Mouse (Mus musculus): ENCODE measurements around the gene Wfikkn1. TPM values are rescaled to one million over a fixed set of nuclear protein-coding genes. Genes with fewer than 3 reads are reported as not detected.

Gene Wfikkn1
- polyA plus RNA-seq, 1 experiment = 1.4 TPM

DNA sequence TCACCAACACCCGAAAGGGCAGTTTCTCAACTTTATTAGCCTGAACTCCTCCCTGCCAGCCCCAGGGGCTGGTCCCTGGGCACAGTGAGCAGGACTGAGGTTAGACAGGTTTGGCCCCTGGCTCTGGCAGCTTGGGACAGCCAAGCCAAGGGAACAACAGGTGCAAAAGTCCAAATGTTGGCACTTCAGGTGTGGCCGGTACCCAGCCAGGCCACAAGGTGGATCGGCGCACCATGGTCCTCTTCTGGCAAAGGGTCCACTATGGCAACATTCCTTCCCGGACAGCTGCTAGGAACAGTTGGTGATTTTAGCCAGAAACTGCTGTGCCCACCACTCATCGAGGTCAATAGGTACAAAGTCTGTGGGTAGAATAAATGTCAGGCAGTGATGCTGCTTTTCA is 17.0 kb downstream of the Wfikkn1 start:
- Histone ChIP-seq H3K27ac (ENCODE audit: insufficient read depth, low read depth, low read length) (no peak overlapping the region), H3K4me1 (ENCODE audit: control insufficient read depth, insufficient read depth, low read length) (peaks cover 10% of the 10 kb centered on the region), H3K4me3 (ENCODE audit: insufficient read depth, low read length) (no peak overlapping the region)
- TF ChIP-seq POLR2A (IDR thresholded peaks at IDR 0.05; ENCODE audit: borderline replicate concordance, low read depth, low read length) (no peak), CTCF (IDR thresholded peaks at IDR 0.05; ENCODE audit: low read depth, low read length) (no peak)

DNA sequence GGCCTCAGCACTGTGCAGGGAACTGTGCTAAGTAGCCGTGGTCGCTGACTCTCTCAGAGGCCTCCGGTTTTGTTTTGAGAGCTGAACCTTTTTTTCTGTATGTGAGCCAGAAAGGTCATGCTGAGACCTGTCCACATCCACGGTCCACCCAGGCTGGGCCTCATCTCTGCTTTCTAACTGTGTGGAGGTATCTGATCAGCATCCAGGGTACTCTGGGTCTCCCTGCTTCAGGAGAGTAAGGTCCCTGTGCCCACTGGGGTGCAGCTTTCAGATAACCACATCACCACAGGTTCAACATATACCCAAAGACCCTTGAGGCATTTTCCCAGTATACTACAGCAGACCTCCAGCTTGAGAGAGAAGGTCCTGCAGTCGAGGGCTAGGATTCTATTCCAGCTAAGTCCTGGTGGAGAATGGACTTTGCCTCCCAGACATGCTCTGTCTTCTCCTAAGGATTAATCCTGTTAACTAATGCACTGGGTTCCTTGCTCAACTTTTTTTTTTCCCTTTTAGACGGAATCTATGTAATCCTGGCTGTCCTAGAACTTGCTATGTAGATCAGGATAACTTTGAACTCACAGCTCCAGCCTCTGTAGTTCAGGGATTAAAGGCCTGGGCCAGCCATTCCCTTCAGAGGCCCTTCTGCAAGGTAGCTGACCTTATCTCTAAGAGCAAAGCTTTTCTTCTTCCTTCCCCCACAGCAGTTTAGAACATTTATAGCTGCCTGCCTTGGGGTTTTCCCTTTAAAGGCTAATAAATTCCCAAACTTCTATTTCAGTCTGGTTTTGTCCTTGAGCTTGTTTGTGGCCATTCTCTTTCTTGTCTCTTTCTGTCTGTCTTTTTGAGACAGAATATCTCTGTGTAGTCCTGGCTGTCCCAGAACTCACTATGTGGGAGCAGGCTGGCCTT is 18.7 kb downstream of the Wfikkn1 start:
- Histone ChIP-seq H3K4me3 (ENCODE audit: insufficient read depth, low read length) (peak overlapping the region; percentile 69), H3K27ac (ENCODE audit: insufficient read depth, low read depth, low read length) (peak overlapping the region; percentile 3), H3K4me1 (ENCODE audit: control insufficient read depth, insufficient read depth, low read length) (peaks cover 9% of the 10 kb centered on the region)
- TF ChIP-seq CTCF (IDR thresholded peaks at IDR 0.05; ENCODE audit: low read depth, low read length) (no peak), POLR2A (IDR thresholded peaks at IDR 0.05; ENCODE audit: borderline replicate concordance, low read depth, low read length) (no peak)

DNA sequence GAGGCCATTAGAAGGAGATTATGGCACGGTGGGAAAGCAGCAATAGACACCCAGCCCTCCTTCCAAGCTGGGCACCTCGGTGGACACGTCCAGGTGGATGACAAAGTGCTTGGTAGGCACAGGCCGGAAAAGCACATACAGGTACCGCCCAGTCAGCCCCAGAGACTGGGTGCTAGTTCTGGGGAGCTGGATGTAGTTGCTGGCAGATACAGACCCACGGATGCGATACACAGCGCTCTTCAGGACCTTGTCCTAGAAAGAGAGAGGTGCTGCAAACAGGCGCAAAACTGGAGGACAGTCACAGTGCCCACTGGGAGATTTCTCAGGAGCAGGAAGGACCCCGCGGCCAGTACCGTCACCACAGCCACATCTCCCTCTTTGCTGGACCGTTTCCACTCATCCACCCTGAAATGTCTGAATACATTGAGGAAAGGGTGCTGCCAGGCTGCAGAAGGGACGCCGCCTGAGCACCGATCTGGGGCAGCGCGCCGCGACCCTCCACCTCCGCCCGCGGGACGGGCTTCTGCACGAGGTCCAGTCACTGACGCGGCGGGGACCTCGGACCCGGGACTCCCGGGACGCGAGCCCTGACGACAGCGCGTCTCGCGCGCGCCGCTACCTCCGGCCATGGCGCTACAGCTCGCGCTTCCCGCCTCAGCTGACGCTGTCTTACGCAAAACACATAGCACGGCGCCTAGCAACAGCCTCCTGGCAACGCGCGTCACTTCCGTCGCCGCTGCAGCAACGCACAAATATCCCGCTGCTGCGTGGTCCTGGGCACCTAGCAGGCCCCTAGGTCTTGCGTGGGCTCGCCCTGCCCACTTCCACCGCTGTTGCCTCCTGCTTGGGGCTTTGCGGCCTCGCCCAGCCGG is 19.6 kb downstream of the Wfikkn1 start, which contains the start of gene Wdr90:
Wdr90 (minus strand) TSS at position 670 of the 872 bp plus-strand sequence.
- TF ChIP-seq POLR2A (IDR thresholded peaks at IDR 0.05; ENCODE audit: borderline replicate concordance, low read depth, low read length) (no peak), CTCF (IDR thresholded peaks at IDR 0.05; ENCODE audit: low read depth, low read length) (no peak)
- Histone ChIP-seq H3K4me3 (ENCODE audit: insufficient read depth, low read length) (peak within 1 kb of the TSS; percentile 69), H3K27ac (ENCODE audit: insufficient read depth, low read depth, low read length) (peak within 1 kb of the TSS; percentile 3), H3K4me1 (ENCODE audit: control insufficient read depth, insufficient read depth, low read length) (0 out of 2 replicates have a peak, but pooled peaks cover 5% of the 10 kb centered on the region)

DNA sequence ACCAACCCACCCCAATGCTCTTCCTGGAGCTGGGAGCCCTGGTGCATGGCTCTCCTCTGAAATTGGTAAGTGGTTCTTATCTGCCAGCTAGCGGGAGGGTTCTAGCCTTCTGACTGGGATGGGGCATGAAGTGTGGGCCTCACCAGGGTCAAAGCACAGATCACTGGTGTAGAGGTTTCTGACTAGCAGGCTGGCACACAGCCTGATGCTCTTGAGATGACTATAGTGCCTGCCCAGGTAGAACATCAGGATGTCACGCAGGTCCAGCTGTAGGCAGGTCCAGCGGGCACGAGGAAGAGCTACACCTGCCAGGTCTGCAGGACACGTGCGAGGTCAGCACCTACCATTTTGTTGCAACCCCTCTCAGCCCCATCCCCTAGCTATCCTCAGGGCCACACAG is 20.4 kb downstream of the Wfikkn1 start:
- TF ChIP-seq CTCF (IDR thresholded peaks at IDR 0.05; ENCODE audit: low read depth, low read length) (no peak), POLR2A (IDR thresholded peaks at IDR 0.05; ENCODE audit: borderline replicate concordance, low read depth, low read length) (no peak)
- Histone ChIP-seq H3K27ac (ENCODE audit: insufficient read depth, low read depth, low read length) (no peak overlapping the region), H3K4me1 (ENCODE audit: control insufficient read depth, insufficient read depth, low read length) (0 out of 2 replicates have a peak, but pooled peaks cover 5% of the 10 kb centered on the region), H3K4me3 (ENCODE audit: insufficient read depth, low read length) (peak overlapping the region; percentile 69; the same call in 1 of the 2 replicates)

DNA sequence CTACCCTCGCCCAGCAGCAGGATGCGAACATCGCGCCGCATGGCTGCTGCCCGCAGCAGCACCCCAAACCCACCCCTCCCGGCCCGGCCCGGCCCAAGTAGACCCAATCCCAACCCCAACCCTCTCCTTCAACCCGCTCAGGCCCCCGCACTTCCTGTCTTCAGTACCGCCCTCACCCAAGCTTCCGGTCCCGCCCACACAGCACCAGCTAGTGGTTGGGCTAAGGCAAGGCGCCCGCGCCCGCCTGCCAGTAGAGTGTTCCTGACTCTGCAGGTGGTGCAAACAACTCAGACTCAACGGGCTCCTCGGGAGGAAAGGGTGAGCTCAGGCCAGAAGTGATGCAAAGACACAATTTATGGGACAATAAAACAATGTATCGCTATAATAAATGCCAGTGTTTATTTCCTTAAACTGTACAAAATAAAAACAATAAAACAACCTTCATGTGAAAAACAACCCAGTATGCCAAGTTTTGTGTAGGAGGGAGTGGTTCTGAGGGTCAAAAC is 36.2 kb downstream of the Wfikkn1 start, which contains the start of gene Rhot2:
Rhot2 (minus strand) TSS at position 456 of the 506 bp plus-strand sequence.
- Histone ChIP-seq H3K27ac (ENCODE audit: insufficient read depth, low read depth, low read length) (peak within 1 kb of the TSS; percentile 51), H3K4me1 (ENCODE audit: control insufficient read depth, insufficient read depth, low read length) (peaks cover 10% of the 10 kb centered on the region), H3K4me3 (ENCODE audit: insufficient read depth, low read length) (peak within 1 kb of the TSS; percentile 79)
- TF ChIP-seq POLR2A (IDR thresholded peaks at IDR 0.05; ENCODE audit: borderline replicate concordance, low read depth, low read length) = no peak
- no peak for TF ChIP-seq CTCF (IDR thresholded peaks at IDR 0.05; ENCODE audit: low read depth, low read length)

DNA sequence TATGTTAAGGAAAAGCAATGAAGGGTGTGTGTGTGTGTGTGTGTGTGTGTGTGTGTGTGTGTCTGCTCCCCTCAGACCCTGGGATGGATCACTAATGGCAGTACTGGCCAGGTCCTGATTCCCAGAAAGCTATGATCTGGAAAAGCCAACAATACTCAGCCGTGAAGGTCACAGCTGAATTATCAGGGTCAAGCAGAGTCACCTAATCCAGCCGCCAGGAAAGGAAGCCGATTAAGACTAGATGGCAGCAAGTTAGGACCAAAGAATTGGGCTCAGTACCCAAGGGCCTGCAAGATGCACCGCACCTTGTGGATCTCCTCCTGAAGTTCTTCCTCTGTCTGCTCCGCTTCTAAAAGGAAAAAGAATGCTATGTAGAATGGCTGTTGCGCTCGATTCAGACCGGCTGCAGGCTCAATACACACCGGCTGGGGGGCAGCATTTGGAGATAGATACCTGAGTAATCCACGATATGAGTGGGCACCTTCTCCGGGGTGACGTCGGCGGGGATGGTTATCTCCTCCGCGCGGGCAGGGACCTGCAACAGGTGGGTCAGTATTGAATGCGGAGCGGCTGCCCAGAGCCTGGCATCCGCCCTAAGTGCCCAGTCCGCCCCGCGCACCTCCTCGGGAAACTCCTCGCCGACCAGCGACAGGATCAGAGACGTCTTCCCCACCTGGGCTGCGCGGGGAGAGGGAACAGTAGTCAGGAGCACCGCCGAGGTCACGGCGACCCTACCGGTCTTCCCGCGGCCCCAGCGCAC is 36.8 kb downstream of the Wfikkn1 start:
- Histone ChIP-seq H3K27ac (ENCODE audit: insufficient read depth, low read depth, low read length) (peak overlapping the region; percentile 42), H3K4me1 (ENCODE audit: control insufficient read depth, insufficient read depth, low read length) (peaks cover 10% of the 10 kb centered on the region), H3K4me3 (ENCODE audit: insufficient read depth, low read length) (peak overlapping the region; percentile 79)
- TF ChIP-seq CTCF (IDR thresholded peaks at IDR 0.05; ENCODE audit: low read depth, low read length) (no peak), POLR2A (IDR thresholded peaks at IDR 0.05; ENCODE audit: borderline replicate concordance, low read depth, low read length) (no peak)

DNA sequence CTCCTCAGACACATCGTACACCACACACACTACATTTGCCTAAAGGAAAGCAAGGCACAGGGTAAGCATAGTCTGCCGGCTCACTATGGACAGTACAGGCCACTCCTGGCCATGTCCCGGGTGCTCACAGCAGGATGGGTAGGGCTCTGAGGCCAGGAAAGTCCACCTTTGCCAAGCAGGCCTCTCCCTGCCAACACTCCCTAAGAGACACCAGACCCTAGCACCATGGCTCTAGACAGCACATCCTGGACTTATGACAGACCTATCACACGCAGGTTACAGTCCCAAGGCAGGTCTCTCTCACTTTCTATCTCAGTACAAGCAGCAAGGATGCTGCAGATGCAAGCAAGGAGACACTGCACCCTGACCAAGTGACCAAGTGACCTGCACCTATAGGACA is 37.5 kb downstream of the Wfikkn1 start:
- Histone ChIP-seq H3K4me3 (ENCODE audit: insufficient read depth, low read length) (peak overlapping the region; percentile 79), H3K4me1 (ENCODE audit: control insufficient read depth, insufficient read depth, low read length) (peaks cover 10% of the 10 kb centered on the region), H3K27ac (ENCODE audit: insufficient read depth, low read depth, low read length) (no peak overlapping the region)
- no peak for TF ChIP-seq CTCF (IDR thresholded peaks at IDR 0.05; ENCODE audit: low read depth, low read length)

DNA sequence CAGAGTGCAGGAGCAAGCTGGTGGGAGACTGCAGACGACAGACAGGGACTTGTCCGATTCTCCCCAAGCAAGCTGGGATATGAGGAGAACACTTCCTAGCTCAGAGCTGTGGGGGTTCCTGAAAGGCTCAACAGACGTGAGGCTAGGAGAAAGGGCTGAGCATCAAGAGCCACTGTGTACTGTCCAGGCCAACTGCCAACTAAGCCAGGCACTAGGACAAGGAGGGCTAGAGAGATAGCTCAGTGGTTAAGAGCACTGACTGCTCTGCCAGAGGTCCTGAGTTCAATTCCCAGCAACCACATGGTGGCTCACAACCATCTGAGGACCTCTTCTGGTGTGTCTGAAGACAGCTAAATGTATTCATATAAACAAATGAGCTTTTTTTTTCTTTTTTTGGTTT is 38.1 kb downstream of the Wfikkn1 start:
- no peak overlapping the region for H3K4me3 ChIP-seq (ENCODE audit: insufficient read depth, low read length)
- peaks cover 10% of the 10 kb centered on the region for H3K4me1 ChIP-seq (ENCODE audit: control insufficient read depth, insufficient read depth, low read length)
- no peak overlapping the region for H3K27ac ChIP-seq (ENCODE audit: insufficient read depth, low read depth, low read length)
- TF ChIP-seq POLR2A (IDR thresholded peaks at IDR 0.05; ENCODE audit: borderline replicate concordance, low read depth, low read length) = no peak
- TF ChIP-seq CTCF (IDR thresholded peaks at IDR 0.05; ENCODE audit: low read depth, low read length) = no peak
